Mouse (Mus musculus) E14TG2a.4 (cell line): ENCODE measurements at regions not wholly inside any gene's neighbourhood (a gene's known extent, or its start where the extent isn't known, plus 50 kb on each side); places are given as distances from the start of the nearest gene placed in this dataset.

Source experiments
- H3K27me3 ChIP-seq: 2 replicates; pipeline ENCODE4 v1.6.1; 2014; ENCODE audit warnings: low read length, control low read depth; ENCODE audit not compliant: insufficient read depth
- H3K36me3 ChIP-seq: 2 replicates; pipeline ENCODE4 v1.6.1; 2014; ENCODE audit warnings: low read length, control low read depth; ENCODE audit not compliant: insufficient read depth
- H3K4me1 ChIP-seq: replicated peaks from 2 replicates; pipeline ENCODE4 v1.6.1; 2014; ENCODE audit warnings: low read depth, low read length, control low read depth
- H3K4me3 ChIP-seq: replicated peaks from 2 replicates; pipeline ENCODE4 v1.5.1; 2014; ENCODE audit warnings: mild to moderate bottlenecking, low read length
- H3K9me3 ChIP-seq: 2 replicates; pipeline ENCODE4 v1.6.1; 2014; ENCODE audit warnings: low read length, control low read depth
- CTCF ChIP-seq: conservative IDR thresholded peaks from 2 replicates; pipeline ENCODE4 v1.5.1; 2014; ENCODE audit warnings: low read length
- NANOG ChIP-seq: IDR thresholded peaks from 2 replicates; pipeline ENCODE4 v1.6.1; 2014; ENCODE audit warnings: borderline replicate concordance, low read length, mixed read lengths
- POU5F1 ChIP-seq: IDR thresholded peaks from 2 replicates; pipeline ENCODE4 v1.6.1; 2014; ENCODE audit warnings: low read length, borderline replicate concordance

DNA sequence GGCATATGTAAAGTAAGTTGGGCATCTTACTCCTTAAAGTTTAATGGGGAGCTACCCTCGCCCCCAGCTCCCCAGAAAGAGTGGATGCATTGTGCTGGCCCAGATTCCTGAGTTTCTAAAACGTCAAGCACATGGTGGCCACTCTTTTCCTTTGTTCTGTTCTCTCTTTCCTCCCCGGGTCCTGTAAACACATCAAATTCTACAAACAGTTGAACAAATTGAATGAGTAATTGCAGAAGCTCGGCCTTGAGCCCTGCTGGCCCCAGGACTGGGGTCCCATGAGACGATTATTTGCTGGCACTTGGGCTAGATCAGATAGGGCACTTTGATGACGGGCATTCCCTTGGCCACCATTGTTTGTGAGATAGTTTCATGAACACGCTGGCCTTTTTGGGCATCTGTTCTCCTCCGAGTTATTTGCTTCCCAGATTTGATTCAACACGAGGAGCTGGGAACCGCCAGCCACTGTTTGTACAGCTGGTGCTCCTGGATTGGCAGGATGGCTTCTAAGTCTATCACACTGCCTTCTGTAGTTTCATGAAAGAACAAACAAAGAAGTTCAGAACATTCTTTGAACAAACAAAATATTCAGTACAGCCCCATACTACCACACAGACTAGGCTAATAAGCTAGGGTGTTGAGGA lies 257.5 kb upstream of the Msx2 start:
- Histone ChIP-seq H3K4me1 (no peaks in the 10 kb centered on the region), H3K4me3 (no peak overlapping the region), H3K36me3 (no peaks in the 10 kb centered on the region), H3K9me3 (no peaks in the 10 kb centered on the region), H3K27me3 (no peaks in the 10 kb centered on the region)
- TF ChIP-seq CTCF, result no peak
- no peak for TF ChIP-seq NANOG
- TF ChIP-seq POU5F1, result no peak

DNA sequence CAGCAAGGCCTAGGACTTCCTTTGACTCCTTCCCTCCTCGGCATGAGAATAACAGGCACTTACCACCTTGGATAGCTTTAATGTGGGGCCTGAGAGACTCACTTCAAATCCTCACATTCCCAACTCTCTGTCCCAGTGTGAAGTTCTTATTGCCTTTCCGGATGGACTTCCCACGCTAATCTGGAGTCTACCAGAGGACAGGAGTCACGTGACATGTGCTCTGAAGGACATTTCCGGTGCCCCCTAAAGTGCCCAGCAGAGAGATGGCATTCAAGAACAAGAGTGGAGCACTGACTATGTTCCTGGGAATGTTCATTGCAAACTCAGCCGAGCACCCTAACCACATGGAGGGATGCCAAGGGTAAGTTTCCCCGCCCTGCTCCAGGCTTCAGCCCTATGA lies 257.0 kb upstream of the Msx2 start:
- Histone ChIP-seq H3K36me3 (no peaks in the 10 kb centered on the region), H3K9me3 (no peaks in the 10 kb centered on the region), H3K27me3 (no peaks in the 10 kb centered on the region), H3K4me3 (no peak overlapping the region), H3K4me1 (no peaks in the 10 kb centered on the region)
- TF ChIP-seq NANOG, result no peak
- no peak for TF ChIP-seq CTCF
- TF ChIP-seq POU5F1, result no peak

DNA sequence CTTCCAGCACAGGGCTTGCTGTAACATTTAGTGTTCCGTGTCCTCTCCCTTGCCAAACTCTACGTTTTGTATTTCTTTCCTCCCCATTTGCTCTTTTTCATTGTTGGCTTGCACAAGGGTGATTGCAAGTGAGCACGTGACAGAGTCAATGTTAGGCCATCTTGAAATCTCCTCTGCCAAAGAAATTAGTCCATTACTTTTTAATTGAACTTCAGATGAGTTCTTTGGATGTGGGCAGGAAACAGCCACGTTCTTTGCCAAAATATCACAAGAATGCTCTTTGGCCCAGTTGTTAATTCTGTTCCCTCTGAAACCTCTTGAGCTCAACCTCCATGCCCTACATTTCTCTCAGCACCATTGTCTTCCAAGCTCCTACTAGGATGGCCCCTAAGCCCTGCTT lies 253.2 kb upstream of the Msx2 start:
- no peaks in the 10 kb centered on the region for H3K4me1 ChIP-seq
- H3K36me3 ChIP-seq, result no peaks in the 10 kb centered on the region
- TF ChIP-seq NANOG, result no peak
- no peak for TF ChIP-seq CTCF
- TF ChIP-seq POU5F1, result no peak
- H3K27me3 ChIP-seq, result no peaks in the 10 kb centered on the region
- H3K9me3 ChIP-seq, result no peaks in the 10 kb centered on the region
- no peak overlapping the region for H3K4me3 ChIP-seq

DNA sequence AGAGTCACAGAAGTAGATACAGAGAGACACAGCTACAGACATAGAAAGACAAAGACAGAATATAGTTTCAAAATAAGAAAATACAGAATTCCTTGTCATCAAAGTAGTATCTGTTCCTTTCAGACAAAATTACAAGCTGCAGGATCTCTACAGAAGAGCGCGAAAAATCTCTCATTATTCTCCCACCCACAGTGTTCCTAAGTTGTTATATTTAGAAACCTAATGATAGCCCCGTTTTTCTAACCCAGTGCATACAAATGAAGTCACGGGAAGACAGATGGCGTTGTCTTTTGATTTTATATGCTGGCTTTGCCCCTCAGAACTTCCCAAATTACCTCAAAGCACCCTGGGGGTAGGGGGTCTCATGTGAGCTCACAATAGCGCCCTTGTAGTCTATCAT lies 250.0 kb upstream of the Msx2 start:
- H3K4me3 ChIP-seq, result no peak overlapping the region
- H3K27me3 ChIP-seq, result no peaks in the 10 kb centered on the region
- no peaks in the 10 kb centered on the region for H3K36me3 ChIP-seq
- no peaks in the 10 kb centered on the region for H3K9me3 ChIP-seq
- TF ChIP-seq POU5F1, result no peak
- TF ChIP-seq CTCF, result no peak
- no peak for TF ChIP-seq NANOG
- H3K4me1 ChIP-seq, result no peaks in the 10 kb centered on the region

DNA sequence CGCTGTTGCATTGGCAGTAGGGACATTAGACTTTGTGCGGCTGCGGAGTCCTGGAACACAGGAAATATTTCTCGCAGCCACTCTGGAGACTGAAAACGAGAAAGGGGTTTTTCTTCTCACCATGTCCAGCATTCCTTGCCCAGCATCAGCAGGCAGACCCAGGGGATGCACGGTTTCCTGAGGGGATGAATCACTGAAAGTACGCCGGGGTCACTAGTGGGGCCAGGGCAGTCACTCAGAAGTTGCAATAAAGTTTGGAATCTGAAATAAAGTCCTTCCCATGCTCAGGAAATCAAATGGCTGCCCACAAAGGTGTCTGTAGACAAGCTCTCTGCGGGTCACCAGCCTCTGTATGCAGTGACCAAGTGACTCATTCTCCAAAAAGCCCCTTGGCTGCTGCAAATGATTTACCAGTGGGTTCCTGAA lies 248.2 kb upstream of the Msx2 start:
- no peaks in the 10 kb centered on the region for H3K27me3 ChIP-seq
- no peak overlapping the region for H3K4me3 ChIP-seq
- TF ChIP-seq NANOG, result no peak
- no peaks in the 10 kb centered on the region for H3K4me1 ChIP-seq
- H3K36me3 ChIP-seq, result no peaks in the 10 kb centered on the region
- no peaks in the 10 kb centered on the region for H3K9me3 ChIP-seq

GRCm38 (mm10) chr13:53717582-53717981 lies 244.7 kb upstream of the Msx2 start:
- no peaks in the 10 kb centered on the region for H3K9me3 ChIP-seq
- H3K4me1 ChIP-seq, result no peaks in the 10 kb centered on the region
- H3K4me3 ChIP-seq, result no peak overlapping the region
- no peaks in the 10 kb centered on the region for H3K27me3 ChIP-seq
- no peak for TF ChIP-seq CTCF
- TF ChIP-seq POU5F1, result no peak
- TF ChIP-seq NANOG, result no peak
- no peaks in the 10 kb centered on the region for H3K36me3 ChIP-seq

- no peaks in the 10 kb centered on the region for H3K27me3 ChIP-seq
- TF ChIP-seq NANOG, result no peak
- TF ChIP-seq CTCF, result no peak
- no peak for TF ChIP-seq POU5F1
- no peaks in the 10 kb centered on the region for H3K9me3 ChIP-seq
- no peaks in the 10 kb centered on the region for H3K36me3 ChIP-seq
- H3K4me1 ChIP-seq, result no peaks in the 10 kb centered on the region
- no peak overlapping the region for H3K4me3 ChIP-seq
These were observed 244.2 kb upstream of the Msx2 start for GRCm38 (mm10) chr13:53717086-53717485.

DNA sequence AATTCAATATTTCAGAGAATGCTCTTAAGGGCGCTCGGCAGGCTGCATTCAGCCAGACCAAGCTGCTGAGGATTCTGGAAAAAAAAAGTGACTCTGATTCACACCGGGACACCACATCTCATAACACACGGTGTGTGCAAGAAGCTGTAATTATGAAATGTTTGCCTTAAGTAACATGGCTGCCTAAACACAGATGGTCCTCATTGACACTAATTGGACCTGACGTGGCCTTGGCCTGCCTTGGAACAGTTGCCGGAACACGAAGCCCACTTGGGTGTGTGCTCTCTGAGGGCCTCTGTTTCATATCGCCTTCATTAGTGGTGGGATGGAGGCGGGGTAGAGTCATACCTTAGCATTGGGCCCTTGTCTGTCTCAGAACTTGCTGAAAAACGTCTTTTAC lies 236.2 kb upstream of the Msx2 start:
- H3K27me3 ChIP-seq, result no peaks in the 10 kb centered on the region
- H3K36me3 ChIP-seq, result no peaks in the 10 kb centered on the region
- H3K9me3 ChIP-seq, result peaks cover 27% of the 10 kb centered on the region
- no peaks in the 10 kb centered on the region for H3K4me1 ChIP-seq
- no peak for TF ChIP-seq POU5F1
- TF ChIP-seq CTCF, result no peak
- TF ChIP-seq NANOG, result no peak
- H3K4me3 ChIP-seq, result no peak overlapping the region

GRCm38 (mm10) chr13:53707548-53707947 lies 234.7 kb upstream of the Msx2 start:
- Histone ChIP-seq H3K4me3 (no peak overlapping the region), H3K9me3 (peaks cover 27% of the 10 kb centered on the region), H3K4me1 (no peaks in the 10 kb centered on the region), H3K27me3 (no peaks in the 10 kb centered on the region), H3K36me3 (no peaks in the 10 kb centered on the region)
- TF ChIP-seq CTCF (no peak), POU5F1 (no peak), NANOG (no peak)
